Mouse (Mus musculus) liver, embryonic 11.5 days (tissue): ENCODE measurements around the gene Sgo1. TPM values are rescaled to one million over a fixed set of nuclear protein-coding genes. Genes with fewer than 3 reads are reported as not detected.

Experiments
- ATAC-seq: fragments of 200-750 bp; cut with Nextera tagmentation; replicated peaks from 2 replicates; pipeline ENCODE4 v1.8.0; 2017; ENCODE audit warnings: moderate number of reproducible peaks, mild to moderate bottlenecking, moderate TSS enrichment, moderate library complexity; ENCODE audit not compliant: low FRiP score
- DNase-seq: peaks from one replicate; pipeline ENCODE4 v3.0.0-alpha.2; 2017; ENCODE audit warnings: low spot score
- H3K27ac ChIP-seq: fragments of 300-500 bp; sonication (generic); 2 replicates; pipeline ENCODE4 v1.5.1; 2014; ENCODE audit warnings: mild to moderate bottlenecking, low read depth, low read length, control low read depth
- H3K27me3 ChIP-seq: fragments of 300-500 bp; sonication (generic); replicated peaks from 2 replicates; pipeline ENCODE4 v1.6.1; 2014; ENCODE audit warnings: low read length, mixed read lengths; ENCODE audit not compliant: control insufficient read depth, insufficient read depth
- H3K36me3 ChIP-seq: fragments of 300-500 bp; sonication (generic); 2 replicates; pipeline ENCODE4 v1.6.1; 2014; ENCODE audit warnings: mild to moderate bottlenecking, low read length, moderate library complexity, mixed read lengths; ENCODE audit not compliant: control insufficient read depth, insufficient read depth
- H3K4me1 ChIP-seq: fragments of 300-500 bp; sonication (generic); replicated peaks from 2 replicates; pipeline ENCODE4 v1.6.1; 2014; ENCODE audit warnings: low read length, mixed read lengths; ENCODE audit not compliant: control insufficient read depth, insufficient read depth
- H3K4me2 ChIP-seq: fragments of 300-500 bp; sonication (generic); 2 replicates; pipeline ENCODE4 v1.6.1; 2014; ENCODE audit warnings: mild to moderate bottlenecking, control low read depth, moderate library complexity
- H3K4me3 ChIP-seq: fragments of 300-500 bp; sonication (generic); 2 replicates; pipeline ENCODE4 v1.5.1; 2014; ENCODE audit warnings: low read depth, low read length, control low read depth
- H3K9ac ChIP-seq: fragments of 300-500 bp; sonication (generic); 2 replicates; pipeline ENCODE4 v1.6.1; 2014; ENCODE audit warnings: low read depth, low read length, control low read depth
- H3K9me3 ChIP-seq: fragments of 300-500 bp; sonication (generic); 2 replicates; pipeline ENCODE4 v1.6.1; 2016; ENCODE audit warnings: low read length, inconsistent platforms, mixed read lengths; ENCODE audit not compliant: control insufficient read depth
- WGBS: fragments of 180-500 bp; shearing (Covaris S2); extraction: QIAGEN DNeasy Blood & Tissue Kit; methylation state at CpG from one replicate; pipeline ENCODE4 v1.1.7; 2014; 5-methylcytosine and 5-hydroxymethylcytosine counted together
- polyA plus RNA-seq: library from polyadenylated mRNA; unstranded; fragments of >200 nt; fragmentation: Nextera tagmentation; extraction: Ambion mirVana; gene quantifications from 2 replicates; pipeline ENCODE4 v1.2.1, GENCODE M21; 2014

Gene Sgo1
- polyA plus RNA-seq, 1 experiment from 2014 or later = 47.6 TPM

- Histone ChIP-seq H3K27ac (no peak overlapping the region), H3K4me1 (no peaks in the 10 kb centered on the region), H3K9me3 (no peaks in the 10 kb centered on the region), H3K4me2 (no peak overlapping the region), H3K9ac (no peak overlapping the region), H3K4me3 (no peak overlapping the region), H3K36me3 (peaks cover 5% of the 10 kb centered on the region), H3K27me3 (no peaks in the 10 kb centered on the region)
- 0 out of 2 replicates have a peak, but pooled peaks have one; percentile 18 for ATAC-seq
- DNase-seq = no peak
- 67% methylated on average over 6 of the region's 6 CpGs for WGBS
These were observed 32.7 kb downstream of the Sgo1 start for GRCm38 (mm10) chr17:53656369-53656860.

DNA sequence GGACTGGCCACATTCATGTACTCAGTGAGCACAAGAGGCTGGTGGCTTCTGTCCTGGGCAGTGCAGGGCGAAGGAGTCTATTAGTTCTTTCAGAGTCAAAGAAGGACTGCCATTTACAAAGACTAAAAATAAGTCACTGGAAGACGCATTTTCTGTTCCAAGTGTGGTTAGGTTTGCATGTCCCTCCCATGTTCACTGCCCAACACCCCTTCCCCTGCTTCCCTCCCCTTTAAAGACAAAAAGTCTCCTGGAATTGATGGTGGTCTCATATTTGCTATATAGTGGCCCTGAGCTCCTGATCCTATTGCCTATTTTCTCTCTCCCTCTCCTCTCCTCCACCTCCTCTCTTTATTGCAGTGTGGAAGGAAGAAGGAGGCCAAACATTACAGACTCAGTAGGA, 33.2 kb downstream of the Sgo1 start:
- peaks cover 5% of the 10 kb centered on the region for H3K36me3 ChIP-seq
- no peak overlapping the region for H3K27ac ChIP-seq
- no peak overlapping the region for H3K9ac ChIP-seq
- DNase-seq = no peak
- H3K27me3 ChIP-seq = no peaks in the 10 kb centered on the region
- H3K4me1 ChIP-seq = no peaks in the 10 kb centered on the region
- 94% methylated on average over 2 of the region's 2 CpGs for WGBS
- no peak overlapping the region for H3K4me3 ChIP-seq
- no peaks in the 10 kb centered on the region for H3K9me3 ChIP-seq
- no peak overlapping the region for H3K4me2 ChIP-seq
- no peak for ATAC-seq

GRCm38 (mm10) chr17:53655081-53655480, 34.1 kb downstream of the Sgo1 start:
- Histone ChIP-seq H3K4me1 (no peaks in the 10 kb centered on the region), H3K36me3 (peaks cover 5% of the 10 kb centered on the region), H3K9ac (no peak overlapping the region), H3K4me3 (no peak overlapping the region), H3K9me3 (no peaks in the 10 kb centered on the region), H3K27me3 (no peaks in the 10 kb centered on the region), H3K4me2 (no peak overlapping the region), H3K27ac (no peak overlapping the region)
- ATAC-seq = no peak
- WGBS = 92% methylated on average over 6 of the region's 6 CpGs
- DNase-seq = no peak

DNA sequence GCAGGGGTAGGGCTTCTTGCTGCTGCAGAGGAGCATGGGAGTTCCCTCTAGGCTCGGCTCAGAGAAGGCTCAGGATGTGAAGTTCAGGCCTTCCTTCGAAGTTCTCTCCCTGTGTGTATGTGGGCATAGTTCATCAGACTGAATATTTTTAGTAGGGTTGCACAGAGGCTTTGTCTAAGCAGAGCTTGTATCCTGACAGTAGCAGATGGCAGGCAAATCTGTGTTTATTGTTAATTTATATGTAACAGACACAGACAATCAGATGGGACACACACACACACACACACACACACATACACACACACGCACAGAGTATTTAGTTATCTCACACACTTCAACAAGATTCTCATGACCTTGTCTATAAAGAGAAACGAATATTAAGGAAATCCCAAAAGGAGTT, 34.5 kb downstream of the Sgo1 start:
- 89% methylated on average over 4 of the region's 4 CpGs for WGBS
- ATAC-seq (no peak), DNase-seq (no peak)
- no peaks in the 10 kb centered on the region for H3K27me3 ChIP-seq
- H3K4me1 ChIP-seq = no peaks in the 10 kb centered on the region
- H3K4me2 ChIP-seq = no peak overlapping the region
- H3K27ac ChIP-seq = no peak overlapping the region
- no peak overlapping the region for H3K9ac ChIP-seq
- peaks cover 5% of the 10 kb centered on the region for H3K36me3 ChIP-seq
- H3K4me3 ChIP-seq = no peak overlapping the region
- no peaks in the 10 kb centered on the region for H3K9me3 ChIP-seq

DNA sequence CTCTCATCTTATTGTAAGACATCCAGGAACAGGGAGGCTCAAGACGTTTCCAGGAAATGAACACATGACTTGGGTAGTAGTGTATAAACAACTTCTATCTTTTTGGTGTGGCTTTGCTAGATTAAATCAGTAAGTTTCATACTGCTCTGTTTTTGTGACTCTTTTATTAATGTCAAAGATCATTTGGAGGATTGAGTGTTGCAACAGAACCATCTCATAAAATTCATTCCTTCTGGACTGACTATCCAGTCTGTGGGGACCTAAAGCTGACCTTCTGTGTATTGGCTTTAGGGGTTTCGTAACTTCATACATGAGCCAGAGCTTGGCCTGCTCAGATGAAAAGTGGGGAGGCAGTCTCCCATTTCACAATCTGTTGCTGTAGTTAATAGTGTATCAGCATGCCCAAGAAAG, 38.9 kb downstream of the Sgo1 start:
- Histone ChIP-seq H3K36me3 (peaks cover 4% of the 10 kb centered on the region; the same call in 1 of the 2 replicates), H3K4me3 (no peak overlapping the region), H3K9ac (no peak overlapping the region), H3K4me1 (no peaks in the 10 kb centered on the region), H3K27ac (no peak overlapping the region), H3K9me3 (no peaks in the 10 kb centered on the region), H3K27me3 (no peaks in the 10 kb centered on the region), H3K4me2 (no peak overlapping the region)
- no peak for DNase-seq
- no peak for ATAC-seq
- 79% methylated on average over 2 of the region's 2 CpGs for WGBS

DNA sequence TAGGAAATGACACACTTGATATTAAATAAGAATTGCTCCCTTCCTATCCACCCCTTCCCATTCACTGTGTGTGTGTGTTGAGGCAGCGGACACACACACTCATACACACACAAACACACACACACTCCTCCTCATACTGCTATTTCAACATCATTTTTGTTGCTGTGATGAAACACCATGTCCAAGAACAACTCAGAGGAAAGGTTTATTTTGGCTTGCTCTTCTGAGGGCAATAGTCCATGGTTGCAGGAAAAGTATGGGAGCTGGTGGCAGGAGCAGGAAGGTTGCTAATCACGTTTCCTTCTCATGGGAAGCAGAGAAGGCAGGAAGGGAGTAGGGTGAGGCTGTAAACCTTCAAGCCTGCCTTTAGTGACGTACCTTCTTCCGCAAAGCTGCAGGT, 45.8 kb downstream of the Sgo1 start:
- Histone ChIP-seq H3K27me3 (no peaks in the 10 kb centered on the region), H3K36me3 (peaks cover 16% of the 10 kb centered on the region; the same call in 1 of the 2 replicates), H3K9ac (no peak overlapping the region), H3K27ac (no peak overlapping the region), H3K9me3 (no peaks in the 10 kb centered on the region), H3K4me1 (no peaks in the 10 kb centered on the region), H3K4me3 (no peak overlapping the region), H3K4me2 (no peak overlapping the region)
- WGBS = 87% methylated on average over 4 of the region's 4 CpGs
- ATAC-seq (no peak), DNase-seq (no peak)

- Histone ChIP-seq H3K9ac (no peak overlapping the region), H3K27me3 (no peaks in the 10 kb centered on the region), H3K9me3 (no peaks in the 10 kb centered on the region), H3K27ac (no peak overlapping the region), H3K4me1 (no peaks in the 10 kb centered on the region), H3K36me3 (peaks cover 8% of the 10 kb centered on the region), H3K4me3 (no peak overlapping the region), H3K4me2 (no peak overlapping the region)
- DNase-seq = no peak
- ATAC-seq = no peak
These were observed 57.8 kb downstream of the Sgo1 start for GRCm38 (mm10) chr17:53631344-53631743.

GRCm38 (mm10) chr17:53628131-53628530, 61.0 kb downstream of the Sgo1 start:
- Histone ChIP-seq H3K4me1 (no peaks in the 10 kb centered on the region), H3K27me3 (no peaks in the 10 kb centered on the region), H3K36me3 (peaks cover 8% of the 10 kb centered on the region), H3K27ac (no peak overlapping the region), H3K4me3 (no peak overlapping the region), H3K4me2 (no peak overlapping the region), H3K9ac (no peak overlapping the region), H3K9me3 (no peaks in the 10 kb centered on the region)
- no peak for ATAC-seq
- no peak for DNase-seq
- WGBS = 71% methylated on average over 5 of the region's 5 CpGs

- no peak overlapping the region for H3K27ac ChIP-seq
- H3K4me3 ChIP-seq = no peak overlapping the region
- WGBS = 82% methylated on average over 4 of the region's 4 CpGs
- H3K9me3 ChIP-seq = no peaks in the 10 kb centered on the region
- H3K4me2 ChIP-seq = no peak overlapping the region
- ATAC-seq = no peak
- H3K4me1 ChIP-seq = peaks cover 3% of the 10 kb centered on the region
- H3K9ac ChIP-seq = no peak overlapping the region
- DNase-seq = no peak
- no peaks in the 10 kb centered on the region for H3K27me3 ChIP-seq
- peaks cover 5% of the 10 kb centered on the region for H3K36me3 ChIP-seq
These were observed 61.6 kb downstream of the Sgo1 start for GRCm38 (mm10) chr17:53627497-53627896.
